Comparison of ENCODE assay signal across 20 mouse cellular contexts in the genomic region with DNA sequence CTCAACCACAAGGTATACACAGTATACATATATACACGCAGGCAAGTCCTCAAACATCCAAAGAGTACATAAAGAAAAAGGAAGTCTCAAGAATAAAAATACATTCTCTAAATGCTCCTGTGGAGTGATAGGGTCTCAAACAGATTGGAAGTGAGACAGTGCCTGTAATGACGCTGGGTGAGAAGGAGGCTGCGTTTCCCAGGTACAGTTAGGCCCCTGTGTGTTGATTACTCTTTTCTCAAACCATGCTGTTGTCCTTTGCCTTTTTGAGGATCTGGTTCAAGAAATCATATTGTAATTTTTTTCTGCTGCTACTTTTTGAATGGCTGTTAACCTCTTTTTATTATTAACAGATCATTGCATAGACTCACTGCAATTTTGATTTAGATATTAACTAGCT.
"Had no signal": no experiment of that assay in that cellular context is flagged by ENCODE, and none has a peak within 500 bp of the region (broad histone marks: within the 10 kb centered on the region; RNA-seq: fewer than 3 reads in every experiment).

No protein-coding gene starts in this region.

- DNase-seq: kidney, adult 11 months; kidney, postnatal 25 days; layer of hippocampus, adult 9-11 months; liver; lung, adult 18-20 months; lung, postnatal 10 days; lung, postnatal 36 days; midbrain, embryonic 14.5 days; retina, postnatal 1 day; thymus, adult 18-20 months; thymus, postnatal 36 days had no signal

- H3K9ac ChIP-seq: intestine, embryonic 15.5 days; limb, embryonic 13.5 days; liver, embryonic 12.5 days; liver, embryonic 15.5 days; lung, embryonic 15.5 days; neural tube, embryonic 13.5 days had no signal

- H3K4me3 ChIP-seq: intestine, embryonic 15.5 days; layer of hippocampus, adult 2 months; limb, embryonic 10.5 days; limb, embryonic 13.5 days; liver, embryonic 12.5 days; liver, embryonic 15.5 days; lung, embryonic 15.5 days; neural tube, embryonic 13.5 days had no signal

- ATAC-seq: intestine, embryonic 15.5 days; liver, embryonic 12.5 days had no signal

- H3K27ac ChIP-seq: intestine, embryonic 15.5 days; limb, embryonic 10.5 days; limb, embryonic 13.5 days; liver, embryonic 12.5 days; liver, embryonic 15.5 days; lung, embryonic 15.5 days; neural tube, embryonic 13.5 days had no signal

- H3K9me3 ChIP-seq: intestine, embryonic 15.5 days; limb, embryonic 10.5 days; limb, embryonic 13.5 days; liver, embryonic 12.5 days; liver, embryonic 15.5 days; lung, embryonic 15.5 days; neural tube, embryonic 13.5 days had no signal

- H3K27me3 ChIP-seq: intestine, embryonic 15.5 days; limb, embryonic 13.5 days; liver, embryonic 12.5 days; liver, embryonic 15.5 days; lung, embryonic 15.5 days; neural tube, embryonic 13.5 days had no signal

- H3K4me2 ChIP-seq: intestine, embryonic 15.5 days; limb, embryonic 13.5 days; liver, embryonic 12.5 days; liver, embryonic 15.5 days; lung, embryonic 15.5 days; midbrain, embryonic 11.5 days; neural tube, embryonic 13.5 days had no signal
